Mouse (Mus musculus) lung, postnatal 0 days (tissue): ENCODE measurements around the gene Mrps35.

Experiments
- CTCF ChIP-seq: IDR thresholded peaks from 2 replicates; pipeline ENCODE4 v1.5.1; 2016; ENCODE audit warnings: antibody characterized with exemption, mild to moderate bottlenecking
- EP300 ChIP-seq: IDR thresholded peaks from 2 replicates; pipeline ENCODE4 v1.6.1; 2016; ENCODE audit warnings: antibody characterized with exemption, mild to moderate bottlenecking, control low read depth

DNA sequence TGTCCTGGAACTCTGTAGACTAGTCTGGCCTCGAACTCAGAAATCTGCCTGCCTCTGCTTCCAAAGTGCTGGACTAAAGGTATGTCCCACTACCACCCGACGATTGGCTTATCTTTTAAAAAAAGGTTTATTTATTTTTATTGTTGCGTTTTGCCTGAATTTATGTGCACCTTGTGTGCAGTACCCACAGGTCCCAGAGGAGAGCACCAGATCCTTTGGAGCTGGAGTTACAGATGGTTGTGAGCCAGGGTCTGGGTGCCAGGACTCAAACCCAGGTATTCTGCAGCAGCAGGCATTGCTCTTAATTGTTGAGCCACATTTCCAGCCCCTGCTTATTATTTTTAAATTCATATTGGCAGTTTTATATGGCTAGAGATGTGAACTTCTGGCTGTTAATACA, 53.5 kb downstream of the Mrps35 start:
- TF ChIP-seq CTCF (no peak), EP300 (no peak)
